Mouse (Mus musculus) gastrocnemius, postnatal 4 days (tissue): ENCODE results near the gene Ercc6l. TPM values are rescaled to one million over a fixed set of nuclear protein-coding genes. Genes with fewer than 3 reads are reported as not detected.
"Not testable (repeated sequence)": the region's sequence is repeated elsewhere in the genome, so short reads cannot be mapped to it uniquely, and the experiment has no call there.

Experiments
- DNase-seq, 2 experiments: peaks; one replicate each; pipeline ENCODE4 v3.0.0; 2021 to 2022; ENCODE audit warnings: low spot score in 2 of 2, mixed read lengths in 2 of 2
- total RNA-seq, 2 experiments: library from RNA; stranded (reverse); gene quantifications; 2 replicates each; pipeline ENCODE4 v1.2.3; 2021

Ercc6l gene
- total RNA-seq, 2 experiments from 2014 or later = 4.0 to 4.1 TPM

DNA sequence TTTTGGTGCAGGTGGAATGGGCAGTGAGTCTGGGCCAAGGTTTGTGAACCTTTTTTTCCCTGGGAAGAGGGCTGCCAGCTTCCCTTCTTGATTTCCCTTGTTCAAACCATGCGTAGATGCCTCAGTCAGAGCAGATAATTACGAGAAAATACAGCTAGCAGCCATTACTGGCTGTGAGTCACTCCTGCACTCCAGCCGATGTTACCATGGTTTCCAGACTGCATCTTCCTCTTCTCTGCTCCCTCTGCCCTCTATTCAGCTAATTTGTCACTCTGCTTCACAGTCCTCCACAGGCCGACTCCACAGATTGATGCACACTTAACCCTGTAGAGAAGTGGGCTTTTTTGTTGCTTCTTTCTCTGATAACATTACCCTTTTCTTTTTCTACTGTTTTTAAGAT lies 41.2 kb downstream of the Ercc6l start:
- no peak for DNase-seq

DNA sequence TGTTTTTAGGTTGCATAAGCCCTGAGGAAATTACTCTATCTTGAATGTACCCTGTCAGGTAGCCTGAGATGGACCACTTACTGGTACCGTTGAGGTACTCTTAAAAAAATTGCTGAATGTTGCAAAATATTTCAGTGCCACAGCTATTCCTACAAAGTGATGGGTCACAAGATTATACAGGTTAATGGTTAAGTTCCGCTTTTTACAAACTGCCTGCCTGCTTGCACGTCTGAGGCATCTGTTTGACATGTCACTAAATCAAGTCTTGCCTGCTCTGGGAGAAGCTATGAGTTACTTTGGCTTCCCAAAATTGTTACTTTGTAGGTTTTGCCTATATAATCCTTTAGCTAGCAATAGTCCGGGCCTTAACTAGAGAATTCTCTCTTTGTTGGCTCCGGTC lies 47.5 kb downstream of the Ercc6l start:
- not testable (repeated sequence) for DNase-seq

DNA sequence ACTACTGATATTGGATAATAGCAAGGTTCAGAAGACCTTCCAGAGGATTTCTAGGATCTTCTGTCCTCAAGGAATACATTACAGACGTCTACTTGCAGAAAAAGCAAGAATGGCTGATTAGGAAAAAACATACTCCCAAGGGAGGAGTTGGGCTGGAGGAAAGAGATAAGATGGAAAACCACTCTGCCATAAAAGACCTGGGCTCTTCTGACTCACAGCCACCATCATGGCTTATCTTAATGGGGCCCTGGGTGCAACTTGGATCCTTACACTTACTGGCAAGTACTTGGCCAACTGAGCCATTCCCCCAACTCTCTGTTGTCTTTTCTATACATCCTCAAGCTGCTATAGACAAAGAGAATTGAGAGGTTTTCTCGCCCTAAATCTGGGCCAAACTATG lies 53.1 kb downstream of the Ercc6l start:
- not testable (repeated sequence) for DNase-seq

DNA sequence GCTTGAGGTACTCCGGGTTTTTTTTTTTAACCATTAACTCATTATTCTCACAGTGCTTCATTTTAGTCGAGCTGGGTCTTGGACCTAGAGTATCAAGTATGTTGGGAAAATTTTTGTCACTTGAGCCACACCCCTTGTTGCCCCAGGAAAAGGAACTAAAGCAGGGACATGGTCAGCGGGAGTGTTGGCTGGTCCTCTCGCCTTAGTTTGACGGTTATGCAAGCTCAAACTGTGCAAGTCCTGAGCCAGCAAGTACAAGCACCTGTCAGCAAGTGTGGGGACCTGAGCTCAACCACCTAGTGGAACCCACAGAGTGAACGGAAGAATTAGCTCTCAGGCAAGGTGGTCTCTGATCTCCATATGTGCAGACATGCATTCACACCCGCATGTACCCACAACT lies 55.0 kb downstream of the Ercc6l start:
- DNase-seq = no peak

DNA sequence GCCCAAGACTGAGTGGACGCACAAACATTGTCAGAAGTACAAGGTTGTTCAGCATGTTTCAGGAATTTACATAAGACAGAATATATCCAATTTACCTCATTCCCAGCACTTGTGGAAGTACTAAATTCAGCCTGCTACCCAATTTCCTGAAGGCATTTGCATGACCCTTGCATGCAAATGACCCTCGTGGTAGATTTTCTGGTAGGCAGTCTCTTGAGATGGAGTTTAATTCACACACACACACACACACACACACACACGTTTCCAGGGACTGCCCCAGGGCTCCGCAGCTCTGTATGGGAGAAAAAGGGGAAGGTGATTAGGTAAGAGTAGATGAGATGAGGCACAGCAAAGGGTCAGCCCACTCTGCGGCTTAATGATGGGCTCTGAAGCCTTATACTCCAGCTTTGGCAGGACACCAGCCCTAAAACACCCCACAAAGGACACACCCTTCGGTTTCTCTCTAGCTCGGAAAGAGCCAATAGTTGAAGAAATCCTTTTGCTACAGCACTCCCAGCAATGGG lies 62.4 kb downstream of the Ercc6l start:
- DNase-seq = no peak

Other genes with a start within 250 kb of the Ercc6l start
- gene Rtl5, start 85.8 kb downstream of the Ercc6l start, total RNA-seq = 1 to 10 TPM; 2.9 to 3.6 TPM
- gene Pin4, start 37.6 kb downstream of the Ercc6l start, total RNA-seq = 10 to 100 TPM; 38.8 to 42.2 TPM
- 1,000 to 10,000 TPM; 1,319 to 1,445 TPM for gene Rps4x, start 32.3 kb upstream of the Ercc6l start, total RNA-seq
- gene Cited1, start 95.1 kb upstream of the Ercc6l start, total RNA-seq = 10 to 100 TPM; 40.8 to 41.0 TPM